Mouse (Mus musculus) spleen, postnatal 14 days (tissue): ENCODE results near the gene Il13.

ENCODE experiments used
- DNase-seq, 2 experiments: peaks; one replicate each; pipeline ENCODE4 v3.0.0; 2021 to 2022; ENCODE audit warnings: low spot score in 2 of 2

The Il13 gene

GRCm38 (mm10) chr11:53634556-53634955 is at the start of gene Il13:
Gene Il13, minus strand, starts transcription at chr11:53634702.
- DNase-seq = no peak

- no peak for DNase-seq
Observed at GRCm38 (mm10) chr11:53682994-53683530, 48.6 kb upstream of the Il13 start.

GRCm38 (mm10) chr11:53682170-53682569 is 47.7 kb upstream of the Il13 start:
- no peak for DNase-seq

- DNase-seq = no peak
Observed at GRCm38 (mm10) chr11:53681686-53682085, 47.2 kb upstream of the Il13 start.

- no peak for DNase-seq
Observed at GRCm38 (mm10) chr11:53680141-53680540, 45.6 kb upstream of the Il13 start.

GRCm38 (mm10) chr11:53671414-53671813 is 36.9 kb upstream of the Il13 start:
- no peak for DNase-seq

- DNase-seq = no peak
Observed at GRCm38 (mm10) chr11:53664091-53664490, 29.6 kb upstream of the Il13 start.

- no peak for DNase-seq
Observed at GRCm38 (mm10) chr11:53662794-53663674, 28.5 kb upstream of the Il13 start.

GRCm38 (mm10) chr11:53657828-53658227 is 23.3 kb upstream of the Il13 start:
- DNase-seq = no peak

- no peak for DNase-seq
Observed at GRCm38 (mm10) chr11:53657381-53657780, 22.9 kb upstream of the Il13 start.

- DNase-seq = no peak
Observed at GRCm38 (mm10) chr11:53656558-53657202, 22.2 kb upstream of the Il13 start.

GRCm38 (mm10) chr11:53655043-53655442 is 20.5 kb upstream of the Il13 start:
- DNase-seq = no peak

- DNase-seq = no peak
Observed at GRCm38 (mm10) chr11:53652427-53652826, 17.9 kb upstream of the Il13 start.

GRCm38 (mm10) chr11:53651441-53651840 is 16.9 kb upstream of the Il13 start:
- DNase-seq = no peak

- no peak for DNase-seq
Observed at GRCm38 (mm10) chr11:53644017-53644416, 9.5 kb upstream of the Il13 start.

GRCm38 (mm10) chr11:53642744-53643279 is 8.3 kb upstream of the Il13 start:
- DNase-seq = no peak

GRCm38 (mm10) chr11:53637803-53638260 is 3.3 kb upstream of the Il13 start:
- DNase-seq = no peak

- no peak for DNase-seq
Observed at GRCm38 (mm10) chr11:53637046-53637802, 2.7 kb upstream of the Il13 start.

GRCm38 (mm10) chr11:53636183-53636646 is 1.7 kb upstream of the Il13 start:
- DNase-seq = no peak

- no peak for DNase-seq
Observed at GRCm38 (mm10) chr11:53635590-53636182, 1.2 kb upstream of the Il13 start.

- DNase-seq = no peak
Observed at GRCm38 (mm10) chr11:53633644-53634043, 858 bp downstream of the Il13 start.
